Mouse (Mus musculus): ENCODE results near the gene Plxnc1. TPM values are rescaled to one million over a fixed set of nuclear protein-coding genes. Genes with fewer than 3 reads are reported as not detected.
A peak's percentile ranks its signal among the peaks of the same experiment; 100 is the strongest.

The Plxnc1 gene
- polyA plus RNA-seq, 1 experiment = 15.8 TPM

DNA sequence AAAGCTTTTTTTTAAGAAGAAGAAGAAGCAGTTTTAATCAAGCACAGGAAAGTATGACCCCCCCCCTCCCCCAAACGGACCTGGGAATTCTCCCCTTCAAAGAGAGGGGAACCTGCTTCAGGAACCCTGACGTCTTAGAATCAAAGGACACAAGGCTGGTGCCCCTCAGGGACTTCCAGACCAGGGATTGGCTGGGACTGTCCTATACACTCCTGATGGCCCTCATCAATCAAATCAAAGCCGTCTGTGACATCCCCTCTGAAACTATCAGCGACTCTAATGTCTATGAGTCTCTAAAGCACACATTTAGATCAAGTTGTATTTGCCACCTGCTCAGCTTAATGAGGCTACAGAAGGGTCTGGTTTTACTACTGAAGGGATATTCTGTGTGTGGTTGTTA lies 94.1 kb downstream of the Plxnc1 start:
- no peaks in the 10 kb centered on the region for H3K27me3 ChIP-seq (ENCODE audit: control insufficient read depth, insufficient read depth, low read length)
- no peak overlapping the region for H3K27ac ChIP-seq (ENCODE audit: insufficient read depth, low read length)
- no peak overlapping the region for H3K4me3 ChIP-seq (ENCODE audit: extremely low read depth, insufficient read depth, insufficient read length)
- H3K4me1 ChIP-seq (ENCODE audit: control insufficient read depth, insufficient read depth, insufficient read length) = peaks cover 19% of the 10 kb centered on the region
- no peak for DNase-seq (ENCODE audit: low read depth in 1 of 2, low spot score in 2 of 2)
- TF ChIP-seq POLR2A (IDR thresholded peaks at IDR 0.05; ENCODE audit: low read depth, low read length) (no peak), CTCF (IDR thresholded peaks at IDR 0.05; ENCODE audit: extremely low read depth, insufficient read depth, insufficient read length, insufficient replicate concordance) (no peak)
- WGBS = 78% methylated on average over 4 of the region's 4 CpGs
- H3K36me3 ChIP-seq (ENCODE audit: control insufficient read depth, insufficient read depth, low read length) = peaks cover 2% of the 10 kb centered on the region; the same call in 1 of the 2 replicates

DNA sequence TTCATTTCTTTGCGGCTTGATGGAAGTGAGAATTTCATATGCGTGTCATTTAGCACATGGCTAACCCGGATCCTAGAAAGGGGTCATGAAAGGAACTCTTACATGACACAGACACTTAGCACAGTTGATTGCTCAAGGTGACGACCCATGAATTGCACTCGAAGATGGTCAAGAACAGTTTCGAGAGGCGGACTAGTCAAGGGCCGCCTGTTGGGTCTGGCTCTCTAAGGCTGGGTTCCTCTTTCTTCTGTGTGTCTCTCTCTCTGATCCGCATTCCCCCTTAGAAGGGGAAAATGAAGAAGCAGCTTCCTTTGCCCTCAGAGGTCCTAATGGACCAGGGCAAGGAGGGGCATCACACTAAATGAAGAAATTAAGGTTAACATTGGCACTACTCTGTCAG lies 94.7 kb downstream of the Plxnc1 start:
- Histone ChIP-seq H3K27me3 (ENCODE audit: control insufficient read depth, insufficient read depth, low read length) (no peaks in the 10 kb centered on the region), H3K4me1 (ENCODE audit: control insufficient read depth, insufficient read depth, insufficient read length) (peaks cover 25% of the 10 kb centered on the region), H3K36me3 (ENCODE audit: control insufficient read depth, insufficient read depth, low read length) (peaks cover 2% of the 10 kb centered on the region; the same call in 1 of the 2 replicates), H3K27ac (ENCODE audit: insufficient read depth, low read length) (no peak overlapping the region), H3K4me3 (ENCODE audit: extremely low read depth, insufficient read depth, insufficient read length) (no peak overlapping the region)
- TF ChIP-seq CTCF (IDR thresholded peaks at IDR 0.05; ENCODE audit: extremely low read depth, insufficient read depth, insufficient read length, insufficient replicate concordance) (no peak), POLR2A (IDR thresholded peaks at IDR 0.05; ENCODE audit: low read depth, low read length) (no peak)
- WGBS = 79% methylated on average over 9 of the region's 9 CpGs
- DNase-seq (ENCODE audit: low read depth in 1 of 2, low spot score in 2 of 2) = no peak

DNA sequence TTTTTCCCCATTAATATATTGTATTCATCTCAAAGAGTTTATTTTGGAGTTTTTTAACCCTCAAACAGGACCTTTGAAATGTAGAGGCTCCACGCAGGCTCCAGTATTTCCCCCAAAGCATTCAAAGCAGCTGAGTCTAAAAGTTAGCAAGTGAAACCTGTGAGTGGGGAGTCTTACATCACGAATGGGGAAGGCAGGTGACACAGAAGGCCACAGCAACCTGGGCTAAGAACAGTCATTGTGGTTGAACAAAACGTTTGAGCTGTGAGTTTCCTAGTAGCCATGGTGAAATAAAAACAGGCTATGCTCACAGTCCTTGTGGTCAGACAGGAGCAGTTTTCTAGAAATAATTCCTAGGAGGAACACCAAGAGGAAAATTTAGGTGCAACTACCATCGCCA lies 95.3 kb downstream of the Plxnc1 start:
- peaks cover 2% of the 10 kb centered on the region; the same call in 1 of the 2 replicates for H3K36me3 ChIP-seq (ENCODE audit: control insufficient read depth, insufficient read depth, low read length)
- DNase-seq (ENCODE audit: low read depth in 1 of 2, low spot score in 2 of 2) = no peak
- H3K4me1 ChIP-seq (ENCODE audit: control insufficient read depth, insufficient read depth, insufficient read length) = peaks cover 28% of the 10 kb centered on the region
- H3K4me3 ChIP-seq (ENCODE audit: extremely low read depth, insufficient read depth, insufficient read length) = no peak overlapping the region
- WGBS = 57% methylated on average over 4 of the region's 4 CpGs
- H3K27me3 ChIP-seq (ENCODE audit: control insufficient read depth, insufficient read depth, low read length) = no peaks in the 10 kb centered on the region
- TF ChIP-seq POLR2A (IDR thresholded peaks at IDR 0.05; ENCODE audit: low read depth, low read length) (no peak), CTCF (IDR thresholded peaks at IDR 0.05; ENCODE audit: extremely low read depth, insufficient read depth, insufficient read length, insufficient replicate concordance) (no peak)
- no peak overlapping the region for H3K27ac ChIP-seq (ENCODE audit: insufficient read depth, low read length)

DNA sequence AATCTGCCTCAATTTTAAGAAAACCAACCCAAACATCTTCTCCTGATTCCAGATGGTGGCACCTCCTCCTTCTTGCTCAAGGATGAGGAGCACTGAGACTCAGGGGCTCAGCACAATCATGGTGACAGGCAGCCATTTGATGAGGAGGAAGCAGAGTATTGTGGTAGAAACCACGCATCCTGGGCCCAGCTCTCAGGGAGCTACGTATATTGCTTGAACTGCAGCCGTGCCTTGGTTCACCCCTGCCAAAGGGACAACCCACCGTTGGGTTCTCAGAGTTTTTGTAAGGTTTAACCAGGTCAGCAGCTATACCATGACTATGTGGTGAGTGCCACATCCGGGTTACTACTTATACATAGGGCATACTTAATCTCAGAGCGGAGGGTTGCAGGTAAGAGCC lies 96.3 kb downstream of the Plxnc1 start:
- Histone ChIP-seq H3K4me1 (ENCODE audit: control insufficient read depth, insufficient read depth, insufficient read length) (peaks cover 28% of the 10 kb centered on the region), H3K27ac (ENCODE audit: insufficient read depth, low read length) (no peak overlapping the region), H3K4me3 (ENCODE audit: extremely low read depth, insufficient read depth, insufficient read length) (no peak overlapping the region), H3K27me3 (ENCODE audit: control insufficient read depth, insufficient read depth, low read length) (no peaks in the 10 kb centered on the region), H3K36me3 (ENCODE audit: control insufficient read depth, insufficient read depth, low read length) (peaks cover 2% of the 10 kb centered on the region; the same call in 1 of the 2 replicates)
- WGBS = 46% methylated on average over 6 of the region's 6 CpGs
- DNase-seq (ENCODE audit: low read depth in 1 of 2, low spot score in 2 of 2) = no peak
- TF ChIP-seq CTCF (IDR thresholded peaks at IDR 0.05; ENCODE audit: extremely low read depth, insufficient read depth, insufficient read length, insufficient replicate concordance) (no peak), POLR2A (IDR thresholded peaks at IDR 0.05; ENCODE audit: low read depth, low read length) (no peak)

DNA sequence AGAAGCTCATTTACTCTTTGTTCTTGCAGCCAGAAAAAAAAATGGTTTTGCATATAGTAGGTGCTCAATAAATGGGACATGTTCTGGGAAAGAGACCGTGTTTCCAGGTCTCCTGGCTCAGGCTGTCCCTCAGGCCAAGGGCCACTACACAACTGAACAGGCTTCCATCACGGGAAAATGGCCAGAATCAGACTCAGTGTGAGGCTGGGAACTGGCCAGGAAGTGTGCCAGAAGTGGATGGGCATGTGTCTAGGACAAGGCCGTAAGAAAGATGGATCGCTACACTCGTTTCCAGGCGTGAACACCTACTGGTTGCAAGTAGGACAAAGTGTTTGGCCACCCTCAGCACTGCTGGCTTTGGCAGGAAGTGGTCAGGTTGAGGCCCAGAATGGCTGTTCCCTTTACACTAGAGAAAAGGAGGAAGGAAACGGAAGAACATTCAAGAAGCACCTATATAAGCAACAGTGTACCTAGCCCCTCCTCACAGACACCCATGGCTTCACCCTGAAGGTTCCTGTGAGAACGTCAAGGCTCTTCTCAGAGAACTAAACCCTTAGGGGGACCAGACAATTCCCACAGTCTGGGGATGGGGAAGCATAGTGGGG lies 98.0 kb downstream of the Plxnc1 start:
- Histone ChIP-seq H3K4me1 (ENCODE audit: control insufficient read depth, insufficient read depth, insufficient read length) (peaks cover 28% of the 10 kb centered on the region), H3K27me3 (ENCODE audit: control insufficient read depth, insufficient read depth, low read length) (no peaks in the 10 kb centered on the region), H3K27ac (ENCODE audit: insufficient read depth, low read length) (peak overlapping the region; percentile 3; the same call in 1 of the 2 replicates), H3K36me3 (ENCODE audit: control insufficient read depth, insufficient read depth, low read length) (peaks cover 2% of the 10 kb centered on the region; the same call in 1 of the 2 replicates), H3K4me3 (ENCODE audit: extremely low read depth, insufficient read depth, insufficient read length) (no peak overlapping the region)
- 57% methylated on average over 8 of the region's 8 CpGs for WGBS
- peak in 1 of 2 experiments; percentile 52 for DNase-seq (ENCODE audit: low read depth in 1 of 2, low spot score in 2 of 2)
- TF ChIP-seq CTCF (IDR thresholded peaks at IDR 0.05; ENCODE audit: extremely low read depth, insufficient read depth, insufficient read length, insufficient replicate concordance) (no peak), POLR2A (IDR thresholded peaks at IDR 0.05; ENCODE audit: low read depth, low read length) (no peak)

DNA sequence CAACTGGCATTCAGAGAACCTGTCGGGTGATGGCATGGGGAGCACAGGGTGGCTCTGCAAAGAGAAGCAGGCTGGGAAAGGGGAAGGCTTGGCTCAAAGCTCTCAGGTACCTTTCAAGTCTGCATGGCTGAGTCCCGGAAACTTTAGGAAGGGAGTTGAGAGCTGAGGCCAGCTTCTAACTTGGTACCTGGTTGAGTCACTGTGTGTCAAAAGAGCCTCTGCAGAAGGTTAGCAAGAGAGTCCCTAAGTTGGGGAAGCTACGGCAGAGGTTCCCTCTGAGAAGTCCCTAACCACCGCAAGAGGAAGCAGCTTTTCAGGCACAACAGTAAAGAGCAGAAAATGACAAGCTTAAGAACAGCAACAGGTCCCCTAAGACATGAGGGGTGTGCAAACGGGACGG lies 99.9 kb downstream of the Plxnc1 start:
- no peak overlapping the region for H3K4me3 ChIP-seq (ENCODE audit: extremely low read depth, insufficient read depth, insufficient read length)
- H3K4me1 ChIP-seq (ENCODE audit: control insufficient read depth, insufficient read depth, insufficient read length) = peaks cover 28% of the 10 kb centered on the region
- H3K36me3 ChIP-seq (ENCODE audit: control insufficient read depth, insufficient read depth, low read length) = peaks cover 2% of the 10 kb centered on the region; the same call in 1 of the 2 replicates
- no peaks in the 10 kb centered on the region for H3K27me3 ChIP-seq (ENCODE audit: control insufficient read depth, insufficient read depth, low read length)
- H3K27ac ChIP-seq (ENCODE audit: insufficient read depth, low read length) = peak overlapping the region; percentile 60; the same call in 1 of the 2 replicates
- WGBS = 17% methylated on average over 6 of the region's 6 CpGs
- peak in 1 of 2 experiments; percentile 47 for DNase-seq (ENCODE audit: low read depth in 1 of 2, low spot score in 2 of 2)
- TF ChIP-seq POLR2A (IDR thresholded peaks at IDR 0.05; ENCODE audit: low read depth, low read length) = no peak
- TF ChIP-seq CTCF (IDR thresholded peaks at IDR 0.05; ENCODE audit: extremely low read depth, insufficient read depth, insufficient read length, insufficient replicate concordance) = no peak

DNA sequence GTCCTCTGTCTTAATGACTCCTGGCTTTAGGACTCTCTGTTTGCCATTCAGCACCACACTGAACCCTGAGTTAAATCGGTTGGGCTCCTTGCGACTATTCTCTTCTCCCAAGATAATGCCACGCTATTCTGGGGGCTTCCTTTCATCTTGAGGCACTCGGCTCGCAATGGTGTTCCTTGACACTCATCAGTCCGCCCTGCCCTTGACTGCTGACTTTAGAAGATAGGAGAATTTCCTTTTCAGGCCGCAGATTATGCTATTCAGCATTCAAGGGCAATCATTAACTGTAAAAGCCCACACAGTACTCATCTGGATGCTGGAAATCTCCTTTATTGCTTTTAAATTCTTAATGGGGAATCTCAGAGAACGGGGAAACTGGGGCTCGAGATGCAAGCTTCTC lies 108.8 kb downstream of the Plxnc1 start:
- peaks cover 3% of the 10 kb centered on the region; the same call in 1 of the 2 replicates for H3K4me1 ChIP-seq (ENCODE audit: control insufficient read depth, insufficient read depth, insufficient read length)
- 94% methylated on average over 9 of the region's 9 CpGs for WGBS
- no peaks in the 10 kb centered on the region for H3K36me3 ChIP-seq (ENCODE audit: control insufficient read depth, insufficient read depth, low read length)
- no peak for DNase-seq (ENCODE audit: low read depth in 1 of 2, low spot score in 2 of 2)
- no peaks in the 10 kb centered on the region for H3K27me3 ChIP-seq (ENCODE audit: control insufficient read depth, insufficient read depth, low read length)
- no peak overlapping the region for H3K4me3 ChIP-seq (ENCODE audit: extremely low read depth, insufficient read depth, insufficient read length)
- TF ChIP-seq POLR2A (IDR thresholded peaks at IDR 0.05; ENCODE audit: low read depth, low read length) (no peak), CTCF (IDR thresholded peaks at IDR 0.05; ENCODE audit: extremely low read depth, insufficient read depth, insufficient read length, insufficient replicate concordance) (no peak)
- no peak overlapping the region for H3K27ac ChIP-seq (ENCODE audit: insufficient read depth, low read length)

Measured in spleen, adult 2 months (tissue).